Comparison of ENCODE assay signal across 14 mouse cellular contexts in the genomic region with DNA sequence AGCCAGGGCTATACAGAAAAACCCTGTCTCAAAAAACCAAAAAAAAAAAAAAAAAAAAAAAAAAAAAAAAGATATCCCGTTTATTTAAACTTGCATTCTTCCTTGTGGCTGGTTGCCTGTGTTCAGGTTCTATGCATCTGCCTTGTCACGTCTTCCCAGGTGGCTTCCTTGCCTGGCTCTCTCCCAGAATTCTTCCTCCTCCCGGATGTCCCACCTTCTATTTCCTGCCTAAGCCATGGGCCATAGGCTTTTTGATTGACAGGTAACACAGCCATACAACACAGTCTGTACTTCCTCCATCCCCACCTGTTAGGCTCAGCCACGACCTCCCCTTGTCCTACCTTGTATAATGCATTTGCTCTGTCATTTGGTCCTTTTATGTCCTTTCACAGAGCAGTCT. TPM values are rescaled to one million over a fixed set of nuclear protein-coding genes. Genes with fewer than 3 reads are reported as not detected.
DNase-seq lines count a peak whose midpoint lies in the region; ATAC-seq and TF ChIP-seq lines count a peak whose summit lies in the region.
"Had no signal": no experiment of that assay in that cellular context is flagged by ENCODE, and none has a peak within 500 bp of the region (broad histone marks: within the 10 kb centered on the region; RNA-seq: fewer than 3 reads in every experiment).

A gene (plus strand): TSS at position 330 of the 400 bp plus-strand sequence.

- no peak within 1 kb of the TSS for H3K9ac ChIP-seq in kidney, embryonic 15.5 days
- peak within 1 kb of the TSS; percentile 91 for H3K9ac ChIP-seq in CH12.LX (ENCODE audit: insufficient read depth, low read depth)
- H3K9ac ChIP-seq in neural tube, embryonic 15.5 days (replicated peaks): no peak within 1 kb of the TSS
- H3K9ac ChIP-seq: hindbrain, embryonic 15.5 days had no signal

- TF ChIP-seq POLR2A in CH12.LX (IDR thresholded peaks at IDR 0.05; ENCODE audit: low read depth, low read length): peak; percentile 64

- TF ChIP-seq RAD21 in CH12.LX (IDR thresholded peaks at IDR 0.05; ENCODE audit: low read depth, low read length): no peak

- H3K9me3 ChIP-seq in kidney, embryonic 15.5 days (replicated peaks): no peaks in the 10 kb centered on the region
- H3K9me3 ChIP-seq in CH12.LX (replicated peaks; ENCODE audit: low read length): peaks cover 8% of the 10 kb centered on the region
- no peaks in the 10 kb centered on the region for H3K9me3 ChIP-seq in neural tube, embryonic 15.5 days (replicated peaks)
- H3K9me3 ChIP-seq: hindbrain, embryonic 15.5 days had no signal

- no peak for TF ChIP-seq CTCF in CH12.LX (conservative IDR thresholded peaks at IDR 0.05 in 1 of 2, IDR thresholded peaks at IDR 0.05 in 1 of 2; ENCODE audit: low read depth in 2 of 2, low read length in 2 of 2)

- WGBS in kidney, embryonic 15.5 days: 61% methylated on average over 4 of the region's 4 CpGs
- 33% methylated on average over 4 of the region's 4 CpGs for WGBS in large intestine, adult 2 months
- WGBS in neural tube, embryonic 15.5 days: 83% methylated on average over 3 of the region's 4 CpGs

- no peaks in the 10 kb centered on the region for H3K27me3 ChIP-seq in kidney, embryonic 15.5 days
- no peaks in the 10 kb centered on the region for H3K27me3 ChIP-seq in CH12.LX (replicated peaks)
- H3K27me3 ChIP-seq in neural tube, embryonic 15.5 days (replicated peaks): no peaks in the 10 kb centered on the region
- H3K27me3 ChIP-seq: hindbrain, embryonic 15.5 days had no signal

- no peak within 1 kb of the TSS for H3K27ac ChIP-seq in kidney, embryonic 15.5 days
- peak within 1 kb of the TSS; percentile 74 for H3K27ac ChIP-seq in CH12.LX (ENCODE audit: insufficient read depth, low read depth)
- H3K27ac ChIP-seq in neural tube, embryonic 15.5 days (replicated peaks): no peak within 1 kb of the TSS
- H3K27ac ChIP-seq: hindbrain, embryonic 15.5 days had no signal

- dilution Hi-C loops in CH12.LX (cut with MboI; ENCODE audit: extremely low pct_ligation_motif_present, extremely low pct_unique_long_range_greater_than_20kb, low sequenced_read_pairs): no loop called here

- DNase-seq in kidney, adult 9 months: no peak
- peak; percentile 92 for DNase-seq in CH12.LX (ENCODE audit: extremely low read depth)
- DNase-seq in large intestine, adult 2 months (ENCODE audit: low read depth, low spot score): no peak
- DNase-seq in heart, adult 9 months (ENCODE audit: low spot score in 2 of 2): no peak
- no peak for DNase-seq in right cerebral cortex, postnatal 14 days
- DNase-seq: cerebellum, postnatal 25 days; kidney, postnatal 36 days; lung, postnatal 10 days; thymus, postnatal 4 days had no signal

- no peak within 1 kb of the TSS for H3K4me3 ChIP-seq in kidney, embryonic 15.5 days (replicated peaks)
- peak within 1 kb of the TSS; percentile 76 to 84 (median 82) for H3K4me3 ChIP-seq in CH12.LX (replicated peaks in 1 of 3; ENCODE audit: low read depth in 2 of 3, low read length in 2 of 3, poor library complexity in 1 of 3)
- no peak within 1 kb of the TSS for H3K4me3 ChIP-seq in neural tube, embryonic 15.5 days (replicated peaks)
- H3K4me3 ChIP-seq: hindbrain, embryonic 15.5 days; myocyte had no signal

- ATAC-seq in kidney, embryonic 15.5 days (replicated peaks; ENCODE audit: low FRiP score): no peak
- ATAC-seq in activated CD4-positive, CD25-positive, alpha-beta regulatory T cell, adult 4 months: no peak
- no peak for ATAC-seq in neural tube, embryonic 15.5 days (ENCODE audit: low FRiP score)

- H3K4me1 ChIP-seq in kidney, embryonic 15.5 days: peaks cover 23% of the 10 kb centered on the region
- H3K4me1 ChIP-seq in CH12.LX (ENCODE audit: control insufficient read depth in 1 of 2, insufficient read depth in 2 of 2): peaks cover 25 to 50% of the 10 kb centered on the region in 2 experiments
- peaks cover 10% of the 10 kb centered on the region; the same call in 1 of the 2 replicates for H3K4me1 ChIP-seq in neural tube, embryonic 15.5 days

- in situ Hi-C loops in CH12.LX (cut with MboI; ENCODE audit: low pct_ligation_motif_present, low pct_unique_long_range_greater_than_20kb, low sequenced_read_pairs): no loop called here

- H3K4me2 ChIP-seq in kidney, embryonic 15.5 days: no peak within 1 kb of the TSS
- peak within 1 kb of the TSS; percentile 80 for H3K4me2 ChIP-seq in CH12.LX (ENCODE audit: insufficient read depth, low read depth, poor library complexity, severe bottlenecking)
- H3K4me2 ChIP-seq in neural tube, embryonic 15.5 days: no peak within 1 kb of the TSS
- H3K4me2 ChIP-seq: hindbrain, embryonic 15.5 days had no signal

- H3K79me2 ChIP-seq in CH12.LX (replicated peaks; ENCODE audit: control insufficient read depth, extremely low read depth, insufficient read depth, poor library complexity, severe bottlenecking): peaks cover 38% of the 10 kb centered on the region

- no peak for TF ChIP-seq EP300 in CH12.LX (IDR thresholded peaks at IDR 0.05; ENCODE audit: low read length)

- no peaks in the 10 kb centered on the region for H3K36me3 ChIP-seq in kidney, embryonic 15.5 days
- peaks cover 21 to 54% of the 10 kb centered on the region in 2 experiments for H3K36me3 ChIP-seq in CH12.LX (replicated peaks in 1 of 2; ENCODE audit: control insufficient read depth in 1 of 2, insufficient read depth in 1 of 2, low read length in 1 of 2)
- no peaks in the 10 kb centered on the region for H3K36me3 ChIP-seq in neural tube, embryonic 15.5 days
- H3K36me3 ChIP-seq: hindbrain, embryonic 15.5 days had no signal

TF ChIP-seq in CH12.LX, 34 proteins besides CTCF, POLR2A, EP300 and RAD21:
- TF ChIP-seq ETS1 (conservative IDR thresholded peaks at IDR 0.05; ENCODE audit: low read depth, low read length) (0 out of 2 replicates have a peak, but pooled peaks have one; percentile 15), TCF12 (IDR thresholded peaks at IDR 0.05; ENCODE audit: low read depth, low read length) (peak; percentile 77), HCFC1 (IDR thresholded peaks at IDR 0.05; ENCODE audit: low read depth, low read length) (peak; percentile 80), ZNF384 (IDR thresholded peaks at IDR 0.05; ENCODE audit: low read depth, low read length) (peak; percentile 29; the same call in 1 of the 2 replicates), JUND (conservative IDR thresholded peaks at IDR 0.05; ENCODE audit: low read depth, low read length) (no peak), MYC (IDR thresholded peaks at IDR 0.05; ENCODE audit: low read depth, low read length) (peak; percentile 60; the same call in 1 of the 2 replicates), CHD2 (IDR thresholded peaks at IDR 0.05; ENCODE audit: low read length) (peak; percentile 76), TBP (conservative IDR thresholded peaks at IDR 0.05; ENCODE audit: low read depth, low read length) (peak; percentile 91), MAX (IDR thresholded peaks at IDR 0.05; ENCODE audit: low read length) (0 out of 2 replicates have a peak, but pooled peaks have one; percentile 27), ZMIZ1 (IDR thresholded peaks at IDR 0.05; ENCODE audit: low read depth, low read length) (0 out of 2 replicates have a peak, but pooled peaks have one; percentile 63), SIN3A (IDR thresholded peaks at IDR 0.05; ENCODE audit: low read length) (peak; percentile 70), MXI1 (IDR thresholded peaks at IDR 0.05; ENCODE audit: low read depth, low read length) (peak; percentile 71; the same call in 1 of the 2 replicates), MEF2A (IDR thresholded peaks at IDR 0.05; ENCODE audit: borderline replicate concordance, low read depth, low read length) (peak; percentile 15; the same call in 1 of the 2 replicates), ELF1 (IDR thresholded peaks at IDR 0.05; ENCODE audit: low read depth, low read length) (peak; percentile 86), NELFE (IDR thresholded peaks at IDR 0.05; ENCODE audit: low read depth, low read length) (peak; percentile 80), JUN (IDR thresholded peaks at IDR 0.05; ENCODE audit: insufficient read depth, low read depth, low read length) (no peak), SMC3 (IDR thresholded peaks at IDR 0.05; ENCODE audit: low read depth, low read length) (no peak), IRF4 (IDR thresholded peaks at IDR 0.05; ENCODE audit: low read depth, low read length) (no peak)

RNA-seq across cellular contexts. Expression of the gene that starts here (rescaled TPM):
- polyA plus RNA-seq in kidney, embryonic 15.5 days (2015; fragmentation: Nextera tagmentation; extraction: Ambion mirVana): 12.2 and 14.3 TPM in 2 replicates
- total RNA-seq in CH12.LX (2012; rRNA removed): 156 and 167 TPM in 2 replicates
- 132 and 143 TPM in 2 replicates for total RNA-seq in CH12.LX (2014; rRNA removed)
- polyA plus RNA-seq in CH12.LX (2012; ENCODE audit: insufficient read length, low read depth): 145 and 159 TPM in 2 replicates
- polyA plus RNA-seq in activated CD4-positive, CD25-positive, alpha-beta regulatory T cell, adult 4 months (2017; shearing (Covaris generic)): 10 to 100 TPM; 39.5 to 46.5 TPM
- polyA plus RNA-seq in large intestine, adult 2 months (2012; rRNA removed): 21.2 and 24.1 TPM in 2 replicates
- 1.3 and 4.1 TPM in 2 replicates for polyA plus RNA-seq in neural tube, embryonic 15.5 days (2015; fragmentation: Nextera tagmentation; extraction: Ambion mirVana)

Comparison
In these comparisons a context has a peak if more than half of its experiments do, and no peak if none do; other contexts are left out.
1. H3K4me3 ChIP-seq: peak in CH12.LX (3 of 3); none in kidney, embryonic 15.5 days (single experiment) and neural tube, embryonic 15.5 days (single experiment).